Mouse (Mus musculus) urinary bladder, postnatal 10 days (tissue): Measurements from ENCODE around the gene Vill.

ENCODE experiments used
- DNase-seq: peaks from one replicate; pipeline ENCODE4 v3.0.0; 2022; ENCODE audit warnings: low spot score

The Vill gene

GRCm38 (mm10) chr9:119082039-119082438 is 29.5 kb downstream of the Vill start:
- DNase-seq = no peak

- no peak for DNase-seq
Measured at GRCm38 (mm10) chr9:119082656-119083430, 30.3 kb downstream of the Vill start.

GRCm38 (mm10) chr9:119083966-119084365 is 31.4 kb downstream of the Vill start:
- DNase-seq = no peak

- DNase-seq = no peak
Measured at GRCm38 (mm10) chr9:119086451-119086850, 33.9 kb downstream of the Vill start.

- DNase-seq = no peak
Measured at GRCm38 (mm10) chr9:119087309-119087708, 34.7 kb downstream of the Vill start.

- DNase-seq = peak; percentile 71
Measured at GRCm38 (mm10) chr9:119088148-119088801, 35.7 kb downstream of the Vill start.

GRCm38 (mm10) chr9:119089437-119089836 is 36.9 kb downstream of the Vill start:
- no peak for DNase-seq

- no peak for DNase-seq
Measured at GRCm38 (mm10) chr9:119090462-119090861, 37.9 kb downstream of the Vill start.

GRCm38 (mm10) chr9:119091581-119092310 is 39.2 kb downstream of the Vill start:
- DNase-seq = no peak

- no peak for DNase-seq
Measured at GRCm38 (mm10) chr9:119092473-119093418, 40.2 kb downstream of the Vill start.

GRCm38 (mm10) chr9:119093419-119094295 is 41.1 kb downstream of the Vill start, which contains the start of gene Plcd1:
Gene Plcd1, minus strand, starts transcription at chr9:119093502.
- peak; percentile 53 for DNase-seq

- no peak for DNase-seq
Measured at GRCm38 (mm10) chr9:119094462-119095109, 42.0 kb downstream of the Vill start.

- DNase-seq = no peak
Measured at GRCm38 (mm10) chr9:119100177-119100898, 47.8 kb downstream of the Vill start.

- DNase-seq = no peak
Measured at GRCm38 (mm10) chr9:119101992-119102782, 49.6 kb downstream of the Vill start, which contains the start of gene Dlec1. Gene Dlec1, plus strand, starts transcription at chr9:119102478.

GRCm38 (mm10) chr9:119102783-119103113 is 50.2 kb downstream of the Vill start:
- no peak for DNase-seq

GRCm38 (mm10) chr9:119107566-119107965 is 55.0 kb downstream of the Vill start:
- DNase-seq = no peak

- DNase-seq = no peak
Measured at GRCm38 (mm10) chr9:119109685-119110353, 57.2 kb downstream of the Vill start.

- no peak for DNase-seq
Measured at GRCm38 (mm10) chr9:119110640-119111039, 58.1 kb downstream of the Vill start.
